Mouse (Mus musculus) MEL (cell line): Measurements from ENCODE around the gene Cdh13. TPM values are rescaled to one million over a fixed set of nuclear protein-coding genes. Genes with fewer than 3 reads are reported as not detected.

Experiments
- DNase-seq: peaks from one replicate; pipeline ENCODE4 v3.0.0; 2011; ENCODE audit warnings: low read depth, low spot score
- H3K27ac ChIP-seq: 2 replicates; pipeline ENCODE4 v1.5.1; 2012; ENCODE audit warnings: low read depth, mild to moderate bottlenecking, control low read depth, low read length, moderate library complexity; ENCODE audit not compliant: control insufficient read depth
- H3K27me3 ChIP-seq, 2 experiments: fragments of 150-350 bp in 1 of 2; sonication (generic) in 1 of 2; 2 replicates each; pipeline ENCODE4 v1.6.1; 2012; ENCODE audit warnings: low read length in 2 of 2, mild to moderate bottlenecking in 2 of 2, improper control_type of control experiment in 1 of 2, moderate library complexity in 1 of 2; ENCODE audit not compliant: insufficient read depth in 2 of 2, control insufficient read depth in 1 of 2
- H3K36me3 ChIP-seq, 2 experiments: 2 replicates each; pipeline ENCODE4 v1.6.1; 2012 to 2014; ENCODE audit warnings: low read length in 2 of 2, improper control_type of control experiment in 1 of 2, inconsistent platforms in 1 of 2, mild to moderate bottlenecking in 1 of 2; ENCODE audit not compliant: insufficient read depth in 2 of 2, control insufficient read depth in 1 of 2
- H3K4me1 ChIP-seq, 2 experiments: fragments of 150-350 bp in 1 of 2; sonication (generic) in 1 of 2; 2 replicates each; pipeline ENCODE4 v1.6.1; 2012; ENCODE audit warnings: low read length in 2 of 2, improper control_type of control experiment in 1 of 2, mild to moderate bottlenecking in 1 of 2; ENCODE audit not compliant: insufficient read depth in 2 of 2, control insufficient read depth in 1 of 2
- H3K4me3 ChIP-seq, 2 experiments: fragments of 150-350 bp in 1 of 2; sonication (generic) in 1 of 2; 2 replicates each; pipeline ENCODE4 v1.5.1; 2012; ENCODE audit warnings: low read depth in 2 of 2, low read length in 2 of 2, mild to moderate bottlenecking in 2 of 2, moderate library complexity in 2 of 2, control low read depth in 1 of 2, improper control_type of control experiment in 1 of 2; ENCODE audit not compliant: control insufficient read depth in 1 of 2, insufficient read depth in 1 of 2
- H3K79me2 ChIP-seq: 2 replicates; pipeline ENCODE4 v1.6.1; 2012; ENCODE audit warnings: mild to moderate bottlenecking, low read length, moderate library complexity; ENCODE audit not compliant: control insufficient read depth, poor library complexity, insufficient read depth
- H3K9ac ChIP-seq: 2 replicates; pipeline ENCODE4 v1.6.1; 2012; ENCODE audit warnings: low read depth, mild to moderate bottlenecking, control low read depth, low read length, moderate library complexity; ENCODE audit not compliant: control insufficient read depth, poor library complexity, severe bottlenecking
- H3K9me3 ChIP-seq: fragments of 150-350 bp; sonication (generic); replicated peaks from 2 replicates; pipeline ENCODE4 v1.6.1; 2012; ENCODE audit warnings: mild to moderate bottlenecking, low read length, improper control_type of control experiment, moderate library complexity; ENCODE audit not compliant: insufficient read depth
- BHLHE40 ChIP-seq: IDR thresholded peaks from 2 replicates; pipeline ENCODE4 v1.6.1; 2012; ENCODE audit warnings: low read depth, mild to moderate bottlenecking, inconsistent platforms, low read length, improper control_type of control experiment, borderline replicate concordance
- CHD1 ChIP-seq: IDR thresholded peaks from 2 replicates; pipeline ENCODE4 v1.6.1; 2012; ENCODE audit warnings: low read depth, mild to moderate bottlenecking, inconsistent platforms, low read length, improper control_type of control experiment
- CTCF ChIP-seq, 3 experiments: IDR thresholded peaks in 2 of 3; conservative IDR thresholded peaks in 1 of 3; 2 replicates each; pipeline ENCODE4 v1.5.1; 2011 to 2012; ENCODE audit warnings: low read length in 3 of 3, low read depth in 2 of 3, mild to moderate bottlenecking in 2 of 3, improper control_type of control experiment in 1 of 3, inconsistent platforms in 1 of 3, mixed read lengths in 1 of 3, moderate library complexity in 1 of 3; ENCODE audit not compliant: control insufficient read depth in 1 of 3, insufficient read depth in 1 of 3, poor library complexity in 1 of 3, severe bottlenecking in 1 of 3
- E2F4 ChIP-seq: IDR thresholded peaks from 2 replicates; pipeline ENCODE4 v1.6.1; 2011; ENCODE audit warnings: low read depth, low read length, improper control_type of control experiment, borderline replicate concordance
- ELF1 ChIP-seq: IDR thresholded peaks from 2 replicates; pipeline ENCODE4 v1.6.1; 2014; ENCODE audit warnings: low read depth, mild to moderate bottlenecking, inconsistent platforms, low read length, improper control_type of control experiment, moderate library complexity
- EP300 ChIP-seq, 2 experiments: IDR thresholded peaks; 2 replicates each; pipeline ENCODE4 v1.6.1; 2011; ENCODE audit warnings: improper control_type of control experiment in 2 of 2, low read length in 2 of 2, low read depth in 1 of 2, mild to moderate bottlenecking in 1 of 2
- HCFC1 ChIP-seq: IDR thresholded peaks from 2 replicates; pipeline ENCODE4 v1.6.1; 2012; ENCODE audit warnings: low read depth, mild to moderate bottlenecking, inconsistent platforms, low read length, improper control_type of control experiment, moderate library complexity
- JUND ChIP-seq: IDR thresholded peaks from 2 replicates; pipeline ENCODE4 v1.6.1; 2011; ENCODE audit warnings: low read depth, mild to moderate bottlenecking, improper control_type of control experiment, low read length
- MAFK ChIP-seq: IDR thresholded peaks from 2 replicates; pipeline ENCODE4 v1.6.1; 2011; ENCODE audit warnings: low read depth, mild to moderate bottlenecking, low read length, improper control_type of control experiment, borderline replicate concordance
- MXI1 ChIP-seq: IDR thresholded peaks from 2 replicates; pipeline ENCODE4 v1.6.1; 2011; ENCODE audit warnings: mild to moderate bottlenecking, low read depth, low read length, improper control_type of control experiment
- MYB ChIP-seq: IDR thresholded peaks from 2 replicates; pipeline ENCODE4 v1.6.1; 2011; ENCODE audit warnings: mild to moderate bottlenecking, low read depth, low read length, improper control_type of control experiment
- MYC ChIP-seq: IDR thresholded peaks from 2 replicates; pipeline ENCODE4 v1.6.1; 2011; ENCODE audit warnings: low read depth, mild to moderate bottlenecking, low read length, improper control_type of control experiment, moderate library complexity
- NRF1 ChIP-seq: IDR thresholded peaks from 2 replicates; pipeline ENCODE4 v1.6.1; 2014; ENCODE audit warnings: low read depth, mild to moderate bottlenecking, inconsistent platforms, low read length, improper control_type of control experiment, moderate library complexity; ENCODE audit not compliant: poor library complexity, insufficient read depth, severe bottlenecking
- POLR2A ChIP-seq, 2 experiments: IDR thresholded peaks; 2 replicates each; pipeline ENCODE4 v1.6.1; 2011 to 2012; ENCODE audit warnings: low read length in 2 of 2, mild to moderate bottlenecking in 2 of 2, control low read depth in 1 of 2, improper control_type of control experiment in 1 of 2, low read depth in 1 of 2, moderate library complexity in 1 of 2; ENCODE audit not compliant: control insufficient read depth in 1 of 2, insufficient read depth in 1 of 2, poor library complexity in 1 of 2
- RCOR1 ChIP-seq: IDR thresholded peaks from 2 replicates; pipeline ENCODE4 v1.6.1; 2012; ENCODE audit warnings: low read depth, mild to moderate bottlenecking, inconsistent platforms, low read length, improper control_type of control experiment
- TBP ChIP-seq: IDR thresholded peaks from 2 replicates; pipeline ENCODE4 v1.8.0; 2011; ENCODE audit warnings: low read depth, low read length, improper control_type of control experiment
- USF2 ChIP-seq, 2 experiments: IDR thresholded peaks; 2 replicates each; pipeline ENCODE4 v1.6.1; 2011 to 2012; ENCODE audit warnings: improper control_type of control experiment in 2 of 2, low read length in 2 of 2, borderline replicate concordance in 1 of 2, inconsistent platforms in 1 of 2, low read depth in 1 of 2, mild to moderate bottlenecking in 1 of 2; ENCODE audit not compliant: insufficient read depth in 1 of 2
- ZKSCAN1 ChIP-seq: IDR thresholded peaks from 2 replicates; pipeline ENCODE4 v1.6.1; 2012; ENCODE audit warnings: low read depth, mild to moderate bottlenecking, inconsistent platforms, low read length, improper control_type of control experiment, moderate library complexity
- ZMIZ1 ChIP-seq: IDR thresholded peaks from 2 replicates; pipeline ENCODE4 v1.6.1; 2012; ENCODE audit warnings: low read depth, mild to moderate bottlenecking, inconsistent platforms, low read length, improper control_type of control experiment, moderate library complexity
- ZNF384 ChIP-seq: IDR thresholded peaks from 2 replicates; pipeline ENCODE4 v1.6.1; 2012; ENCODE audit warnings: low read depth, mild to moderate bottlenecking, inconsistent platforms, low read length, improper control_type of control experiment
- polyA plus RNA-seq, 2 experiments: library from polyadenylated mRNA; stranded (reverse) in 1 of 2; unstranded in 1 of 2; fragments of >175 nt in 1 of 2; fragments of >200 nt in 1 of 2; gene quantifications; 2 replicates each; pipeline versions ENCODE4 v1.2.1 to v1.2.4; 2012; ENCODE audit warnings: low replicate concordance in 2 of 2, low read depth in 1 of 2; ENCODE audit not compliant: insufficient read length in 2 of 2, insufficient read depth in 1 of 2, missing spikeins in 1 of 2
- total RNA-seq: library from RNA; depleted of rRNA; stranded (reverse); fragments of 300-350 nt; gene quantifications from 2 replicates; pipeline ENCODE4 v1.2.3, GENCODE M21; 2012

Gene Cdh13
- total and polyA plus RNA-seq, 3 experiments, result not detected

DNA sequence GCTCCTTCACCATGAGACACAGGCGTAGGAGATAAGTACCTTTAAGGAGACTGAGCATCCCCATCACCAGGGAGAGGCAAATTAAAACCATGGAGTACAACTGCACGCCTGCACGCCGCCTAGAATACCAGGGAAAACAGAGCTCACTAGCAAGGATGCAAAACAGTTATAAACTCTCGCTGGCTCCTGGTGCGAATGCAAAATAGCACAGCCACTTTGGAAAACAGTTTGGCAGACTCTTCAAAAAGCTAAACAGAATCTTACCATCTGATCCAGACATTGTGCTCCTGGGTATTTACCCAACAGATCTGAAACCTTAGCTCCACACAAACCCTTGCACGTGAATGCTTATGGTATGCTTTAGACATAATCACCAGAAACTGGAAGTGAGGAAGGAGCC is 506.1 kb downstream of the Cdh13 start:
- Histone ChIP-seq H3K9me3 (no peaks in the 10 kb centered on the region), H3K4me3 (no peak overlapping the region), H3K9ac (no peak overlapping the region), H3K4me1 (no peaks in the 10 kb centered on the region), H3K36me3 (no peaks in the 10 kb centered on the region), H3K79me2 (no peaks in the 10 kb centered on the region), H3K27ac (no peak overlapping the region), H3K27me3 (no peaks in the 10 kb centered on the region)
- DNase-seq, result no peak
- TF ChIP-seq MXI1, result no peak
- no peak for TF ChIP-seq HCFC1
- no peak for TF ChIP-seq ZNF384
- TF ChIP-seq POLR2A (IDR thresholded peaks at IDR 0.05; ENCODE audit: control insufficient read depth in 1 of 2, insufficient read depth in 1 of 2, low read depth in 1 of 2, low read length in 2 of 2, poor library complexity in 1 of 2), result no peak
- TF ChIP-seq ZMIZ1, result no peak

DNA sequence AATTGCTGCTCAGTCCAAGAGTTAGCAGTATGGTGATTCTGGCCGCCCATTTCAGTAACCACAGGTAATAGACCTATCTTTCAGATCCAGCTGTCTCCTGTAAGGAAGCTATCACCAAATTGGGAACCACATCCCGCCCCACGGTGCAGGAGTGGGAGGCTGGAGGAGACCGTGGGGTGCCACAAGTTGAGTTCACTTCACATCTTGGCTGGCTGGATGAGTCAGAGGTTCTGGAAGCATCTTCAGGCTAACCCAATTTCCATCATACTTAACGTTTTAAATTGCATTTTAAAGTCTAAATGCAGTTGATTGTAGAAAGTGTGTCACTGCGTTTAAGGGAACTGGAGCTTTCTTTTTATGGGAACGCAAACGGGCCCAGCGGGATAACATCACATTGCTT is 511.4 kb downstream of the Cdh13 start:
- Histone ChIP-seq H3K36me3 (no peaks in the 10 kb centered on the region), H3K27me3 (no peaks in the 10 kb centered on the region), H3K79me2 (no peaks in the 10 kb centered on the region), H3K9ac (no peak overlapping the region), H3K27ac (no peak overlapping the region), H3K4me1 (no peaks in the 10 kb centered on the region), H3K9me3 (no peaks in the 10 kb centered on the region), H3K4me3 (no peak overlapping the region)
- no peak for DNase-seq
- no peak for TF ChIP-seq CHD1
- no peak for TF ChIP-seq USF2 (IDR thresholded peaks at IDR 0.05; ENCODE audit: borderline replicate concordance in 1 of 2, insufficient read depth in 1 of 2, low read depth in 1 of 2, low read length in 2 of 2)
- TF ChIP-seq ZKSCAN1, result no peak
- TF ChIP-seq ZNF384, result no peak
- no peak for TF ChIP-seq E2F4
- TF ChIP-seq CTCF (IDR thresholded peaks at IDR 0.05 in 2 of 3, conservative IDR thresholded peaks at IDR 0.05 in 1 of 3; ENCODE audit: control insufficient read depth in 1 of 3, insufficient read depth in 1 of 3, low read depth in 2 of 3, low read length in 3 of 3, poor library complexity in 1 of 3, severe bottlenecking in 1 of 3), result no peak
- no peak for TF ChIP-seq MAFK
- TF ChIP-seq BHLHE40, result no peak
- TF ChIP-seq MYB, result no peak
- no peak for TF ChIP-seq JUND
- no peak for TF ChIP-seq NRF1
- no peak for TF ChIP-seq MYC
- TF ChIP-seq EP300 (IDR thresholded peaks at IDR 0.05; ENCODE audit: low read depth in 1 of 2, low read length in 2 of 2), result no peak
- no peak for TF ChIP-seq RCOR1
- TF ChIP-seq ELF1, result no peak
- TF ChIP-seq TBP, result no peak
